Mouse (Mus musculus): ENCODE results near the gene Rai1. TPM values are rescaled to one million over a fixed set of nuclear protein-coding genes. Genes with fewer than 3 reads are reported as not detected.

Rai1 gene
- polyA plus RNA-seq, 1 experiment from 2014 or later: 23.9 TPM

DNA sequence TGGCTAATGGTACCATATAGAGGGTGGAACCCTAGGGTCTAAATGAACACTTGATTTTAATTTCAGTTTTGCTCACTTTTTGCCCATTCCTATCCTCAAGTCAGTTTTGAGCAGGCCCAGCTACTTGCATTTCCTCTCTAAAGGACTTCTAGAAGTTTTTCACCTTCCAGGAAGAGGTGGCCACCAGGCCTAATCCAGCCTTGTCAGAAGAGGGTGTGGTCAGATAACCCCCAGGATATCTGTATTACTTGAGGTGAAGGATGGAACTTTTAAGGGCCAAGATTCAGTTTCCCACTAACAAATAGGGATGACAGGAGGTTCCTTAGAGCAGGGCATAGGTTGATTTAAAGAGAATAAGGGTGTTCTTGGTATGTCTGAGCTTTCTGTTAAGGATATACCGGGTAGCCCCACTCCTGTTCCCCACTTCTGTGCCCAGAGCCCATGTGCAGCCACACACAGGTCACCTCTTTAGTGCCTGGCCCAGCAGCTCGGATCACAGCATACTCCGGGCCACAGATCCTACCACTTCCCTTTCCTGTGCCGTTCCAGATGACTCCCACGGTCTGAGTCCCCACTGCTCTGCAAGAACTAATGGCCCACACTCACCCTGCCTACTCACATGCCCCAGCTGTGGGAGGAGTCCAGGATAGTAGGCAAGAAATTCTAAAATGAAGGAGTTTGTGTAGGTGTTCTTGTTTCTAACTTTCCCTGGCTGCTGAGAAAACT, 14.0 kb upstream of the Rai1 start:
- Histone ChIP-seq H3K27me3 (replicated peaks; ENCODE audit: control insufficient read depth, insufficient read depth, low read length) (no peaks in the 10 kb centered on the region), H3K9ac (ENCODE audit: low read depth, low read length) (no peak overlapping the region), H3K27ac (replicated peaks; ENCODE audit: low read depth, low read length) (no peak overlapping the region), H3K4me2 (ENCODE audit: low read depth, low read length) (no peak overlapping the region), H3K9me3 (ENCODE audit: control insufficient read depth, low read length) (no peaks in the 10 kb centered on the region), H3K4me1 (ENCODE audit: control insufficient read depth, insufficient read depth, low read length) (peaks cover 20% of the 10 kb centered on the region), H3K36me3 (ENCODE audit: control insufficient read depth, insufficient read depth, low read length) (no peaks in the 10 kb centered on the region), H3K4me3 (ENCODE audit: low read depth, low read length) (no peak overlapping the region)
- 63% methylated on average over 5 of the region's 5 CpGs for WGBS
- ATAC-seq (ENCODE audit: low read depth) (no peak), DNase-seq (ENCODE audit: low spot score) (no peak)

GRCm38 (mm10) chr11:60091422-60091761, 13.4 kb upstream of the Rai1 start:
- WGBS: 56% methylated on average over 7 of the region's 7 CpGs
- Histone ChIP-seq H3K9ac (ENCODE audit: low read depth, low read length) (no peak overlapping the region), H3K4me3 (ENCODE audit: low read depth, low read length) (no peak overlapping the region), H3K27me3 (replicated peaks; ENCODE audit: control insufficient read depth, insufficient read depth, low read length) (no peaks in the 10 kb centered on the region), H3K4me1 (ENCODE audit: control insufficient read depth, insufficient read depth, low read length) (peaks cover 23% of the 10 kb centered on the region), H3K36me3 (ENCODE audit: control insufficient read depth, insufficient read depth, low read length) (no peaks in the 10 kb centered on the region), H3K4me2 (ENCODE audit: low read depth, low read length) (no peak overlapping the region), H3K9me3 (ENCODE audit: control insufficient read depth, low read length) (no peaks in the 10 kb centered on the region), H3K27ac (replicated peaks; ENCODE audit: low read depth, low read length) (no peak overlapping the region)
- no peak for ATAC-seq (ENCODE audit: low read depth)
- DNase-seq (ENCODE audit: low spot score): no peak

- DNase-seq (ENCODE audit: low spot score) (no peak), ATAC-seq (ENCODE audit: low read depth) (no peak)
- no peaks in the 10 kb centered on the region for H3K27me3 ChIP-seq (replicated peaks; ENCODE audit: control insufficient read depth, insufficient read depth, low read length)
These were observed 11.6 kb upstream of the Rai1 start for GRCm38 (mm10) chr11:60093227-60093626.

DNA sequence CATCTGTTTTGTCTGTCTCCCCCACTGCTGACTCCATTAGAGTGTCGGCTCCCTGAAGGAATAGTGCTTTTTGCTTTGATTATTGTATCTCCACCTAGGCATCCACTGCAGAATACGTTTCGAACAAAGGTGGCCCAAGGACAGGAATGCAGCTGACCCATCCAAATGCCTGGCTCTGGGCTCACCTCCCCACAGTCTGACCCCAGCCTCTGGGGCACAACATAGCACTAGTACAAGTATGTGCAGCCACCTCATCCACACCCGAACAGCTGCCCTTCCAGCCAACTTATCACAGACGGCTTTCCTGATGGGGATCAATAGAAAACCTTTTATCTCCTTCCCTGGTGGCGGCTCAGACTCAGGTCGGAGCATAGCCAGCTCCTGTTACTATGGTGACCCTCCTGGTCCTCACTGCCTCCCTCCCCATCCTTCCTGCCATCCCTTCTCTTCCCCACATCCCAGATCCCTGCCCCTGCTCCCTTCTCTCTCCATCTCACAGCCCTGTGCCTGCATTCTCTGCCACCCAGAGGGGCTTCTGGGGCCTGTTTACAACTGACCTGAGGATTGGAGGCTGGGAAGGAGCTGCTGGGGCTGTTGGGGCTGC, 10.7 kb upstream of the Rai1 start:
- Histone ChIP-seq H3K9ac (ENCODE audit: low read depth, low read length) (no peak overlapping the region), H3K36me3 (ENCODE audit: control insufficient read depth, insufficient read depth, low read length) (no peaks in the 10 kb centered on the region), H3K27ac (replicated peaks; ENCODE audit: low read depth, low read length) (no peak overlapping the region), H3K4me2 (ENCODE audit: low read depth, low read length) (no peak overlapping the region), H3K9me3 (ENCODE audit: control insufficient read depth, low read length) (no peaks in the 10 kb centered on the region), H3K27me3 (replicated peaks; ENCODE audit: control insufficient read depth, insufficient read depth, low read length) (no peaks in the 10 kb centered on the region), H3K4me3 (ENCODE audit: low read depth, low read length) (no peak overlapping the region), H3K4me1 (ENCODE audit: control insufficient read depth, insufficient read depth, low read length) (peaks cover 20% of the 10 kb centered on the region)
- 41% methylated on average over 7 of the region's 7 CpGs for WGBS
- ATAC-seq (ENCODE audit: low read depth) (peak; percentile 38; the same call in 1 of the 2 replicates), DNase-seq (ENCODE audit: low spot score) (no peak)

More at GRCm38 (mm10) chr11:60093227-60093626, 11.6 kb upstream of the Rai1 start:
- H3K4me2 ChIP-seq (ENCODE audit: low read depth, low read length): no peak overlapping the region
- no peaks in the 10 kb centered on the region for H3K9me3 ChIP-seq (ENCODE audit: control insufficient read depth, low read length)
- H3K27ac ChIP-seq (replicated peaks; ENCODE audit: low read depth, low read length): no peak overlapping the region
- no peak overlapping the region for H3K9ac ChIP-seq (ENCODE audit: low read depth, low read length)
- no peaks in the 10 kb centered on the region for H3K36me3 ChIP-seq (ENCODE audit: control insufficient read depth, insufficient read depth, low read length)
- peaks cover 23% of the 10 kb centered on the region for H3K4me1 ChIP-seq (ENCODE audit: control insufficient read depth, insufficient read depth, low read length)
- H3K4me3 ChIP-seq (ENCODE audit: low read depth, low read length): no peak overlapping the region

DNA sequence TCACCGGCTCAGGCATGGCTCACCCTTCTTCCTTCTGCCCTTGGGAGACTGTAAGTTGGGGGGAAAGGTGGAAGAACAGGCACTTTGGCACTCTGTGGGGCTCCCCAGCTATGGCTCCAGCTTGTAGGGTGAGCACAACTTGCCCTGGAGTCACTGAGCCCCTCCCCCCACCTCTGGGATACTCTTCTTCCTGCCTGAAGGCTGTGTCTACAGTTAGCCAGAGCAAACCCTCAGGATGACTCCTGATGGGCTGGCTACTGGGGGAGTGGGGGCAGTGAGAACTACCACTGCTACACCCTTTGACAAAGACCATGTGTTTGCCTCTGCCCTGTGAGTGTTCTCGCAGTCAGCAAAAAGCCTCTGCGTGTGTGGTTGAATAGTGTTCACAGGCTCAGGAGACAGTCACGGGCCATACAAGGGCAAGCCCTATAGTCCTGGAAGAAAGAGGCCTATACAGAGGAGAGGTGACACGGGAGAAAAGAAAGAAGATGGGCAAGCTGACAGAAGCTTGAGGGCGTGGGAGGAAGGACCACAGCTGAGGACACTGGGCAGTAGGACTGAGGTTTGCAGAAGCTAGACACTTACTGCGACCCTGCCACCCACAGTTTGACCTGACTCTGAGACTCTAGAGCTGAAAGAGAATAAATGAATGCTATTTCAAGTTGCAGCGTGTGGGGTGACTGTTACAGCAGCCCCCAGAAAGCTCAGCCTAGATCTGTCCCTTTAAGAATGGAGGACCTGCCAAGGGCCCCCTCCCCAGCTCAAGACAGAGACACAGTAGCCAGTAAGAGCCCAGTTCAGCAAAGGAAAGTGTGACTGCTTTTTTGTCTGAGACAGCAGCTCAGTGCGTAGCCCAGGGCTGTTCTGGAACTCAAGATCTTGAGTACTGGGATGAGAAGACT, 9.7 kb upstream of the Rai1 start:
- H3K27ac ChIP-seq (replicated peaks; ENCODE audit: low read depth, low read length): no peak overlapping the region
- WGBS: 42% methylated on average over 9 of the region's 9 CpGs
- H3K27me3 ChIP-seq (replicated peaks; ENCODE audit: control insufficient read depth, insufficient read depth, low read length): no peaks in the 10 kb centered on the region
- H3K9ac ChIP-seq (ENCODE audit: low read depth, low read length): no peak overlapping the region
- no peaks in the 10 kb centered on the region for H3K9me3 ChIP-seq (ENCODE audit: control insufficient read depth, low read length)
- H3K4me1 ChIP-seq (ENCODE audit: control insufficient read depth, insufficient read depth, low read length): peaks cover 20% of the 10 kb centered on the region
- DNase-seq (ENCODE audit: low spot score): no peak
- H3K4me2 ChIP-seq (ENCODE audit: low read depth, low read length): no peak overlapping the region
- no peaks in the 10 kb centered on the region for H3K36me3 ChIP-seq (ENCODE audit: control insufficient read depth, insufficient read depth, low read length)
- H3K4me3 ChIP-seq (ENCODE audit: low read depth, low read length): no peak overlapping the region
- ATAC-seq (ENCODE audit: low read depth): 0 out of 2 replicates have a peak, but pooled peaks have one; percentile 13

- 65% methylated on average over 8 of the region's 8 CpGs for WGBS
- Histone ChIP-seq H3K9ac (ENCODE audit: low read depth, low read length) (no peak overlapping the region), H3K36me3 (ENCODE audit: control insufficient read depth, insufficient read depth, low read length) (no peaks in the 10 kb centered on the region), H3K27ac (replicated peaks; ENCODE audit: low read depth, low read length) (no peak overlapping the region), H3K9me3 (ENCODE audit: control insufficient read depth, low read length) (no peaks in the 10 kb centered on the region), H3K4me1 (ENCODE audit: control insufficient read depth, insufficient read depth, low read length) (peaks cover 15% of the 10 kb centered on the region), H3K4me2 (ENCODE audit: low read depth, low read length) (no peak overlapping the region), H3K4me3 (ENCODE audit: low read depth, low read length) (no peak overlapping the region), H3K27me3 (replicated peaks; ENCODE audit: control insufficient read depth, insufficient read depth, low read length) (no peaks in the 10 kb centered on the region)
- DNase-seq (ENCODE audit: low spot score) (no peak), ATAC-seq (ENCODE audit: low read depth) (no peak)
These were observed 5.1 kb upstream of the Rai1 start for GRCm38 (mm10) chr11:60099555-60100186.

DNA sequence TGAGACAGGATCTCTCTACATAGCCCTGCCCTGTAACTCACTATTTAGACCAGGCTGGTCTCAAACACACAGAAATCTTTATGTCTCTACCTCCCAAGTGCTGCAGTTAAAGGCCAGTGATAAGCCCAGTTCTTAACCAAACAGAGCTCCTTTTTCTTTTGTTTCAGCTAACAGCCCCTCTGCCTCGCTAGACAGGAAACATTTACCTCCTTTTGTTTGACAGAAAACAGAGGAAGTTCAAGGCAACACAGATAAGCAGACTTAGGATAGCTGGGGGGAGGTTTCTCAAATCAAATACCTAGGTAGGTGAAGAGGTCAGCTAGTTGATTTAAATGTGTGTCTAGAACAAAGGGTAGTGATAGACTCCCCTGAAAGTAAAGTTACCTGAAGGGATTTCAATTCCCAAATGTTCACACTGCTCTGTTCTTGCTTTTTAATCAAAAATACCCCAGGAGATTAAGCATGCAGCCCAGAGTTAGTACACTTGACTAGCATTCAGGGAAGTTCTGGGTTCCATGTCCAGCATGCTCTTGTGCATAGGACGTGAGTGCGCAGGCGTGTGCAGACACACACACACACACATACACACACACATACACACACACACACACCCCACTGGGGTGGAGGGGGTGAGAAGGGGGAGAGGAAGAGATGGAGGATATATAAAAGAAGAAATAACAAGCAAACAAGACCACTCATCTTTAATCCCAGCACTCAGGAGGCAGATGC, 3.8 kb upstream of the Rai1 start:
- Histone ChIP-seq H3K27me3 (replicated peaks; ENCODE audit: control insufficient read depth, insufficient read depth, low read length) (no peaks in the 10 kb centered on the region), H3K9ac (ENCODE audit: low read depth, low read length) (no peak overlapping the region), H3K36me3 (ENCODE audit: control insufficient read depth, insufficient read depth, low read length) (no peaks in the 10 kb centered on the region), H3K4me3 (ENCODE audit: low read depth, low read length) (no peak overlapping the region), H3K4me2 (ENCODE audit: low read depth, low read length) (no peak overlapping the region), H3K9me3 (ENCODE audit: control insufficient read depth, low read length) (no peaks in the 10 kb centered on the region), H3K27ac (replicated peaks; ENCODE audit: low read depth, low read length) (no peak overlapping the region), H3K4me1 (ENCODE audit: control insufficient read depth, insufficient read depth, low read length) (peaks cover 2% of the 10 kb centered on the region)
- ATAC-seq (ENCODE audit: low read depth) (no peak), DNase-seq (ENCODE audit: low spot score) (no peak)
- 70% methylated on average over 4 of the region's 4 CpGs for WGBS

- H3K4me3 ChIP-seq (ENCODE audit: low read depth, low read length): no peak overlapping the region
- no peaks in the 10 kb centered on the region for H3K9me3 ChIP-seq (ENCODE audit: control insufficient read depth, low read length)
- H3K4me1 ChIP-seq (ENCODE audit: control insufficient read depth, insufficient read depth, low read length): peaks cover 5% of the 10 kb centered on the region
- H3K4me2 ChIP-seq (ENCODE audit: low read depth, low read length): no peak overlapping the region
- no peaks in the 10 kb centered on the region for H3K36me3 ChIP-seq (ENCODE audit: control insufficient read depth, insufficient read depth, low read length)
- no peaks in the 10 kb centered on the region for H3K27me3 ChIP-seq (replicated peaks; ENCODE audit: control insufficient read depth, insufficient read depth, low read length)
- DNase-seq (ENCODE audit: low spot score) (no peak), ATAC-seq (ENCODE audit: low read depth) (no peak)
- 73% methylated on average over 4 of the region's 4 CpGs for WGBS
- no peak overlapping the region for H3K9ac ChIP-seq (ENCODE audit: low read depth, low read length)
- H3K27ac ChIP-seq (replicated peaks; ENCODE audit: low read depth, low read length): no peak overlapping the region
These were observed 2.8 kb upstream of the Rai1 start for GRCm38 (mm10) chr11:60101986-60102385.
